Mouse (Mus musculus) adrenal gland, adult 2 months (tissue): ENCODE results near the gene Ccdc152. TPM values are rescaled to one million over a fixed set of nuclear protein-coding genes. Genes with fewer than 3 reads are reported as not detected.

Source experiments
- polyA plus RNA-seq: library from polyadenylated mRNA; depleted of rRNA; stranded (reverse); fragments of >200 nt; gene quantifications from 2 replicates; pipeline ENCODE4 v1.2.3, GENCODE M21; 2012; rRNA removed
- total RNA-seq, 2 experiments: library from RNA; stranded (reverse); gene quantifications; 2 replicates each; pipeline ENCODE4 v1.2.3; 2021

Ccdc152 gene
- total and polyA plus RNA-seq, 3 experiments, result not detected

Other genes with a start within 250 kb of the Ccdc152 start
- gene Selenop, start 35.0 kb downstream of the Ccdc152 start, total RNA-seq, result 100 to 1,000 TPM; 364 to 372 TPM
- gene Selenop, start 35.0 kb downstream of the Ccdc152 start, polyA plus RNA-seq, result 55.4 and 70.6 TPM in 2 replicates